Mouse (Mus musculus) forebrain, embryonic 16.5 days (tissue): Measurements from ENCODE around the gene Clec10a. TPM values are rescaled to one million over a fixed set of nuclear protein-coding genes. Genes with fewer than 3 reads are reported as not detected.

ENCODE experiments used
- ATAC-seq: fragments of 200-750 bp; cut with Nextera tagmentation; 2 replicates; pipeline ENCODE4 v1.8.0; 2017; ENCODE audit warnings: mild to moderate bottlenecking, moderate library complexity
- H3K27ac ChIP-seq: fragments of 300-500 bp; sonication (generic); 2 replicates; pipeline ENCODE4 v1.5.1; 2014; ENCODE audit warnings: low read length, control low read depth
- H3K27me3 ChIP-seq: fragments of 300-500 bp; sonication (generic); replicated peaks from 2 replicates; pipeline ENCODE4 v1.6.1; 2014; ENCODE audit warnings: low read length; ENCODE audit not compliant: control insufficient read depth, insufficient read depth
- H3K36me3 ChIP-seq: fragments of 300-500 bp; sonication (generic); 2 replicates; pipeline ENCODE4 v1.6.1; 2014; ENCODE audit not compliant: control insufficient read depth, insufficient read depth
- H3K4me1 ChIP-seq: fragments of 300-500 bp; sonication (generic); replicated peaks from 2 replicates; pipeline ENCODE4 v1.6.1; 2014; ENCODE audit warnings: low read length; ENCODE audit not compliant: control insufficient read depth, insufficient read depth
- H3K4me2 ChIP-seq: fragments of 300-500 bp; sonication (generic); 2 replicates; pipeline ENCODE4 v1.6.1; 2014; ENCODE audit warnings: mild to moderate bottlenecking, low read length, control low read depth
- H3K4me3 ChIP-seq: fragments of 300-500 bp; sonication (generic); replicated peaks from 2 replicates; pipeline ENCODE4 v1.5.1; 2014; ENCODE audit warnings: mild to moderate bottlenecking, low read length, control low read depth
- H3K9ac ChIP-seq: fragments of 300-500 bp; sonication (generic); replicated peaks from 2 replicates; pipeline ENCODE4 v1.6.1; 2014; ENCODE audit warnings: low read depth, low read length, control low read depth
- H3K9me3 ChIP-seq: fragments of 300-500 bp; sonication (generic); 2 replicates; pipeline ENCODE4 v1.6.1; 2016; ENCODE audit warnings: low read length; ENCODE audit not compliant: control insufficient read depth
- WGBS: fragments of 180-500 bp; shearing (Covaris S2); extraction: QIAGEN DNeasy Blood & Tissue Kit; methylation state at CpG from one replicate; pipeline ENCODE4 v1.1.7; 2014; 5-methylcytosine and 5-hydroxymethylcytosine counted together
- polyA plus RNA-seq: library from polyadenylated mRNA; unstranded; fragments of >200 nt; fragmentation: Nextera tagmentation; extraction: Ambion mirVana; gene quantifications from 2 replicates; pipeline ENCODE4 v1.2.1, GENCODE M21; 2015

Clec10a gene
- polyA plus RNA-seq, 1 experiment from 2014 or later = 0.68 TPM

- Histone ChIP-seq H3K27me3 (peaks cover 29% of the 10 kb centered on the region), H3K27ac (no peak overlapping the region), H3K9me3 (no peaks in the 10 kb centered on the region), H3K4me2 (peak overlapping the region; percentile 84), H3K4me1 (peaks cover 39% of the 10 kb centered on the region), H3K36me3 (peaks cover 4% of the 10 kb centered on the region; the same call in 1 of the 2 replicates), H3K9ac (no peak overlapping the region), H3K4me3 (0 out of 2 replicates have a peak overlapping the region, but pooled peaks have one; percentile 68)
- ATAC-seq = no peak
- 91% methylated on average over 15 of the region's 15 CpGs for WGBS
Observed at GRCm38 (mm10) chr11:70218741-70219470, 62.9 kb downstream of the Clec10a start.

- Histone ChIP-seq H3K27me3 (peaks cover 20% of the 10 kb centered on the region), H3K36me3 (peaks cover 4% of the 10 kb centered on the region; the same call in 1 of the 2 replicates), H3K4me2 (peak overlapping the region; percentile 84), H3K4me1 (peaks cover 29% of the 10 kb centered on the region), H3K27ac (peak overlapping the region; percentile 91), H3K9ac (peak overlapping the region; percentile 80), H3K4me3 (peak overlapping the region; percentile 68), H3K9me3 (no peaks in the 10 kb centered on the region)
- ATAC-seq = no peak
- WGBS = 60% methylated on average over 7 of the region's 7 CpGs
Observed at GRCm38 (mm10) chr11:70219873-70220272, 63.9 kb downstream of the Clec10a start.

- Histone ChIP-seq H3K4me2 (peak overlapping the region; percentile 84), H3K27ac (peak overlapping the region; percentile 91)
- WGBS = under 1% methylated on average over 24 of the region's 24 CpGs
Observed at GRCm38 (mm10) chr11:70220323-70220722, 64.3 kb downstream of the Clec10a start.

More at GRCm38 (mm10) chr11:70220323-70220722, 64.3 kb downstream of the Clec10a start:
- Histone ChIP-seq H3K9me3 (no peaks in the 10 kb centered on the region), H3K4me3 (peak overlapping the region; percentile 68), H3K27me3 (peaks cover 15% of the 10 kb centered on the region), H3K36me3 (peaks cover 4% of the 10 kb centered on the region; the same call in 1 of the 2 replicates), H3K4me1 (peaks cover 28% of the 10 kb centered on the region), H3K9ac (peak overlapping the region; percentile 80)
- ATAC-seq = no peak

Other genes with a start within 250 kb of the Clec10a start
- gene Gps2, start 242.3 kb upstream of the Clec10a start, polyA plus RNA-seq = 81.2 and 91.8 TPM in 2 replicates
- 1,142 and 1,181 TPM in 2 replicates for gene Eif5a, start 234.2 kb upstream of the Clec10a start, polyA plus RNA-seq
- gene Ybx2, start 220.4 kb upstream of the Clec10a start, polyA plus RNA-seq = 3.3 and 3.4 TPM in 2 replicates
- gene Slc2a4, start 208.0 kb upstream of the Clec10a start, polyA plus RNA-seq = 6.6 and 6.7 TPM in 2 replicates
- 0.84 TPM in 1 of 2 replicates, not detected in the other for gene Cldn7, start 191.4 kb upstream of the Clec10a start, polyA plus RNA-seq
- gene Ctdnep1, start 175.0 kb upstream of the Clec10a start, polyA plus RNA-seq = 19.0 and 24.6 TPM in 2 replicates
- 166 and 167 TPM in 2 replicates for gene Elp5, start 173.7 kb upstream of the Clec10a start, polyA plus RNA-seq
- 563 and 565 TPM in 2 replicates for gene Gabarap, start 165.1 kb upstream of the Clec10a start, polyA plus RNA-seq
- 63.7 and 66.8 TPM in 2 replicates for gene Phf23, start 160.4 kb upstream of the Clec10a start, polyA plus RNA-seq
- gene Dvl2, start 155.6 kb upstream of the Clec10a start, polyA plus RNA-seq = 34.6 and 34.7 TPM in 2 replicates
- gene Acadvl, start 140.8 kb upstream of the Clec10a start, polyA plus RNA-seq = 60.2 and 60.6 TPM in 2 replicates
- 25.6 and 32.7 TPM in 2 replicates for gene Dlg4, start 139.3 kb upstream of the Clec10a start, polyA plus RNA-seq
- 1.5 and 2.0 TPM in 2 replicates for gene Asgr1, start 102.1 kb upstream of the Clec10a start, polyA plus RNA-seq
- gene Asgr2, start 63.6 kb upstream of the Clec10a start, polyA plus RNA-seq = not detected in 2 replicates
- 0.76 and 1.3 TPM in 2 replicates for gene Mgl2, start 25.9 kb upstream of the Clec10a start, polyA plus RNA-seq
- 3.1 and 4.8 TPM in 2 replicates for gene Slc16a11, start 56.6 kb downstream of the Clec10a start, polyA plus RNA-seq
- gene Slc16a13, start 64.9 kb downstream of the Clec10a start, polyA plus RNA-seq = 13.2 and 14.8 TPM in 2 replicates
- 6.9 and 8.1 TPM in 2 replicates for gene Bcl6b, start 73.6 kb downstream of the Clec10a start, polyA plus RNA-seq
- gene 0610010K14Rik, start 81.7 kb downstream of the Clec10a start, polyA plus RNA-seq = 174 and 180 TPM in 2 replicates
- 13.2 and 14.6 TPM in 2 replicates for gene Gm21988, start 83.6 kb downstream of the Clec10a start, polyA plus RNA-seq
- 287 and 291 TPM in 2 replicates for gene Rnasek, start 83.6 kb downstream of the Clec10a start, polyA plus RNA-seq
- gene Alox12, start 99.2 kb downstream of the Clec10a start, polyA plus RNA-seq = 0.42 and 0.82 TPM in 2 replicates
- not detected in 2 replicates for gene Alox12e, start 166.4 kb downstream of the Clec10a start, polyA plus RNA-seq
- not detected in 2 replicates for gene Alox15, start 195.8 kb downstream of the Clec10a start, polyA plus RNA-seq